Mouse (Mus musculus) lung, postnatal 0 days (tissue): ENCODE results near the gene Stk35.

Experiments
- CTCF ChIP-seq: IDR thresholded peaks from 2 replicates; pipeline ENCODE4 v1.5.1; 2016; ENCODE audit warnings: antibody characterized with exemption, mild to moderate bottlenecking
- EP300 ChIP-seq: IDR thresholded peaks from 2 replicates; pipeline ENCODE4 v1.6.1; 2016; ENCODE audit warnings: antibody characterized with exemption, mild to moderate bottlenecking, control low read depth

GRCm38 (mm10) chr2:129838321-129838720 is 38.0 kb downstream of the Stk35 start:
- TF ChIP-seq CTCF (no peak), EP300 (no peak)
